Mouse (Mus musculus): Measurements from ENCODE around the gene Shd. TPM values are rescaled to one million over a fixed set of nuclear protein-coding genes. Genes with fewer than 3 reads are reported as not detected.

The Shd gene
- polyA plus RNA-seq, 1 experiment = not detected

- H3ac ChIP-seq (ENCODE audit: control insufficient read depth, insufficient read length, low read depth) = no peak overlapping the region
- H3K79me3 ChIP-seq (ENCODE audit: low read depth) = no peaks in the 10 kb centered on the region
- no peaks in the 10 kb centered on the region for H3K79me2 ChIP-seq (ENCODE audit: control insufficient read depth, insufficient read depth)
- no peaks in the 10 kb centered on the region for H3K36me3 ChIP-seq (ENCODE audit: control insufficient read depth, insufficient read depth)
- no peak for TF ChIP-seq CEBPB (IDR thresholded peaks at IDR 0.05; ENCODE audit: low read depth)
- no peak for TF ChIP-seq USF1 (IDR thresholded peaks at IDR 0.05; ENCODE audit: low read depth)
- no peak for TF ChIP-seq MYOD1 (IDR thresholded peaks at IDR 0.05; ENCODE audit: control insufficient read depth, insufficient read length, low read depth)
- no peak for TF ChIP-seq MAX (IDR thresholded peaks at IDR 0.05)
- no peak for TF ChIP-seq MYOG (IDR thresholded peaks at IDR 0.05; ENCODE audit: control insufficient read depth, extremely low read depth, insufficient read length)
- no peak for TF ChIP-seq CTCF (IDR thresholded peaks at IDR 0.05; ENCODE audit: control insufficient read depth, insufficient read depth, insufficient read length)
- no peak for TF ChIP-seq FOSL1 (IDR thresholded peaks at IDR 0.05; ENCODE audit: insufficient read depth, low read length, poor library complexity, severe bottlenecking)
- H3K27me3 ChIP-seq (ENCODE audit: control insufficient read depth, insufficient read depth, insufficient read length) = peaks cover 50% of the 10 kb centered on the region
- H3K4me3 ChIP-seq (ENCODE audit: insufficient read depth, poor library complexity, severe bottlenecking) = no peak overlapping the region
Measured at GRCm38 (mm10) chr17:55990278-55990898, 20.1 kb downstream of the Shd start.

GRCm38 (mm10) chr17:55996007-55996406, 25.7 kb downstream of the Shd start:
- Histone ChIP-seq H3K4me3 (ENCODE audit: insufficient read depth, poor library complexity, severe bottlenecking) (no peak overlapping the region), H3K79me2 (ENCODE audit: control insufficient read depth, insufficient read depth) (no peaks in the 10 kb centered on the region), H3K79me3 (ENCODE audit: low read depth) (no peaks in the 10 kb centered on the region), H3ac (ENCODE audit: control insufficient read depth, insufficient read length, low read depth) (no peak overlapping the region), H3K27me3 (ENCODE audit: control insufficient read depth, insufficient read depth, insufficient read length) (peaks cover 47% of the 10 kb centered on the region), H3K36me3 (ENCODE audit: control insufficient read depth, insufficient read depth) (no peaks in the 10 kb centered on the region)
- TF ChIP-seq CTCF (IDR thresholded peaks at IDR 0.05; ENCODE audit: control insufficient read depth, insufficient read depth, insufficient read length) (no peak), FOSL1 (IDR thresholded peaks at IDR 0.05; ENCODE audit: insufficient read depth, low read length, poor library complexity, severe bottlenecking) (no peak), MAX (IDR thresholded peaks at IDR 0.05) (no peak), MYOD1 (IDR thresholded peaks at IDR 0.05; ENCODE audit: control insufficient read depth, insufficient read length, low read depth) (no peak), MYOG (IDR thresholded peaks at IDR 0.05; ENCODE audit: control insufficient read depth, extremely low read depth, insufficient read length) (no peak), USF1 (IDR thresholded peaks at IDR 0.05; ENCODE audit: low read depth) (no peak), CEBPB (IDR thresholded peaks at IDR 0.05; ENCODE audit: low read depth) (no peak)

GRCm38 (mm10) chr17:55999794-56000499, 29.7 kb downstream of the Shd start:
- Histone ChIP-seq H3ac (ENCODE audit: control insufficient read depth, insufficient read length, low read depth) (no peak overlapping the region), H3K36me3 (ENCODE audit: control insufficient read depth, insufficient read depth) (no peaks in the 10 kb centered on the region), H3K27me3 (ENCODE audit: control insufficient read depth, insufficient read depth, insufficient read length) (peaks cover 30% of the 10 kb centered on the region), H3K79me2 (ENCODE audit: control insufficient read depth, insufficient read depth) (no peaks in the 10 kb centered on the region), H3K79me3 (ENCODE audit: low read depth) (no peaks in the 10 kb centered on the region), H3K4me3 (ENCODE audit: insufficient read depth, poor library complexity, severe bottlenecking) (no peak overlapping the region)
- no peak for TF ChIP-seq MAX (IDR thresholded peaks at IDR 0.05)
- TF ChIP-seq MYOG (IDR thresholded peaks at IDR 0.05; ENCODE audit: control insufficient read depth, extremely low read depth, insufficient read length) = no peak
- TF ChIP-seq CEBPB (IDR thresholded peaks at IDR 0.05; ENCODE audit: low read depth) = no peak
- TF ChIP-seq USF1 (IDR thresholded peaks at IDR 0.05; ENCODE audit: low read depth) = no peak
- no peak for TF ChIP-seq CTCF (IDR thresholded peaks at IDR 0.05; ENCODE audit: control insufficient read depth, insufficient read depth, insufficient read length)
- no peak for TF ChIP-seq FOSL1 (IDR thresholded peaks at IDR 0.05; ENCODE audit: insufficient read depth, low read length, poor library complexity, severe bottlenecking)
- no peak for TF ChIP-seq MYOD1 (IDR thresholded peaks at IDR 0.05; ENCODE audit: control insufficient read depth, insufficient read length, low read depth)

GRCm38 (mm10) chr17:56003000-56003399, 32.7 kb downstream of the Shd start:
- TF ChIP-seq MYOD1 (IDR thresholded peaks at IDR 0.05; ENCODE audit: control insufficient read depth, insufficient read length, low read depth) (no peak), USF1 (IDR thresholded peaks at IDR 0.05; ENCODE audit: low read depth) (no peak), MAX (IDR thresholded peaks at IDR 0.05) (no peak), MYOG (IDR thresholded peaks at IDR 0.05; ENCODE audit: control insufficient read depth, extremely low read depth, insufficient read length) (no peak), CTCF (IDR thresholded peaks at IDR 0.05; ENCODE audit: control insufficient read depth, insufficient read depth, insufficient read length) (no peak), CEBPB (IDR thresholded peaks at IDR 0.05; ENCODE audit: low read depth) (no peak), FOSL1 (IDR thresholded peaks at IDR 0.05; ENCODE audit: insufficient read depth, low read length, poor library complexity, severe bottlenecking) (no peak)
- Histone ChIP-seq H3K27me3 (ENCODE audit: control insufficient read depth, insufficient read depth, insufficient read length) (peaks cover 19% of the 10 kb centered on the region), H3K4me3 (ENCODE audit: insufficient read depth, poor library complexity, severe bottlenecking) (no peak overlapping the region), H3K36me3 (ENCODE audit: control insufficient read depth, insufficient read depth) (no peaks in the 10 kb centered on the region), H3ac (ENCODE audit: control insufficient read depth, insufficient read length, low read depth) (no peak overlapping the region), H3K79me3 (ENCODE audit: low read depth) (no peaks in the 10 kb centered on the region), H3K79me2 (ENCODE audit: control insufficient read depth, insufficient read depth) (no peaks in the 10 kb centered on the region)

- H3K79me3 ChIP-seq (ENCODE audit: low read depth) = no peaks in the 10 kb centered on the region
- H3K36me3 ChIP-seq (ENCODE audit: control insufficient read depth, insufficient read depth) = no peaks in the 10 kb centered on the region
- no peak within 1 kb of the TSS for H3K4me3 ChIP-seq (ENCODE audit: insufficient read depth, poor library complexity, severe bottlenecking)
- TF ChIP-seq FOSL1 (IDR thresholded peaks at IDR 0.05; ENCODE audit: insufficient read depth, low read length, poor library complexity, severe bottlenecking) (no peak), MYOD1 (IDR thresholded peaks at IDR 0.05; ENCODE audit: control insufficient read depth, insufficient read length, low read depth) (no peak), MYOG (IDR thresholded peaks at IDR 0.05; ENCODE audit: control insufficient read depth, extremely low read depth, insufficient read length) (no peak), MAX (IDR thresholded peaks at IDR 0.05) (no peak), CEBPB (IDR thresholded peaks at IDR 0.05; ENCODE audit: low read depth) (no peak), USF1 (IDR thresholded peaks at IDR 0.05; ENCODE audit: low read depth) (no peak), CTCF (IDR thresholded peaks at IDR 0.05; ENCODE audit: control insufficient read depth, insufficient read depth, insufficient read length) (no peak)
- H3ac ChIP-seq (ENCODE audit: control insufficient read depth, insufficient read length, low read depth) = no peak within 1 kb of the TSS
- peaks cover 10% of the 10 kb centered on the region for H3K27me3 ChIP-seq (ENCODE audit: control insufficient read depth, insufficient read depth, insufficient read length)
- H3K79me2 ChIP-seq (ENCODE audit: control insufficient read depth, insufficient read depth) = peaks cover 14% of the 10 kb centered on the region
Measured at GRCm38 (mm10) chr17:56005415-56006061, 35.3 kb downstream of the Shd start, which contains the start of the genes Stap2 and Mpnd. TSS of gene Stap2 (minus strand) at chr17:56005584. TSS of gene Mpnd (plus strand) at chr17:56005711.
